Mouse (Mus musculus) kidney, adult 8-10 months (tissue): ENCODE measurements around the gene Gm8281.
"Not testable (repeated sequence)": the region's sequence is repeated elsewhere in the genome, so short reads cannot be mapped to it uniquely, and the experiment has no call there.

ENCODE experiments used
- DNase-seq, 2 experiments: peaks; one replicate each; pipeline ENCODE4 v3.0.0; 2022

Gene Gm8281

DNA sequence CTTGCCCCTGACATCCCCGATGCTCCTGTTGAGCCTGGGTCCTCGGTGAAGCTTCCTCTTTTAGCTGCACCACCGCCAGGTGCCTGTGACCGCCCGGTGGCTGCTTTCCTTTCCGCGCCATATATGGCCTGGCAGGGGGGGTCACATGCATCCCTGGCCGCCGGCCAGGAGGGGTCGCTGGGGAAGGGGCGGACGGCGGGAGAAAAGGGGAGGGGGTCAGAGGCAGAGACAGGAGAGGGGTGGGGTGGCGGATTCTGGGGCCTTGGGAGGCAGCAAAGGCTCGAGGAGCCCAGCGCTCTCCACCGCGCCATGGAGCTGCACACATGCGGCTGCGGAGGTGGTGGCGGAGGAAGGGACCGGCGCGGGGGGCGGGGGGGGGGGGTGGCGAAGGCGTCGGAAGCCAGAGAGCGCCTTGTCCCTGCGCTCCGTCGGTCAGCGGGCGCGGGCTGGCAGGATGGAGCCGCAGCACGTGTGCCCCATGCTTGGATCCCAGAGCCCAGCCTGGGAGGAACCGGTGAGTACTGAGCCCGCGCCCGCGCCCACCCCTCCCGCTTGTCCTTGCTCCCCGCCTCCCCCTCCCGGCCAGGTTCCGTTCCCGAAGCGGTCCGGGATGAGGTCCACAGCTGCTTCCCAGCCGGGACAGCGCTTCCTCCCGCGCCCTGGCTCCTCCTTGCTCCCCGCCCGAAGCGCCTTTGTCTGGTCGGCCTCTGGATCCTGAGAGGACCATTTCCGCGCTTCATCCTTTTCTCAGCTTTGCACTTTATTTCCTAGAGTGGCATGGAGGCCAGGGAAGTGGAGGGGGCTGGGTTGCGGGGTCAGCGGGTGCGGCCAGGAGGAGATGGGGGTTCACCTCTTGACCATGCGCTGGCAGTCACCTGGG is at the start of gene Gm8281:
Gene Gm8281 (plus strand): TSS at position 430 of the 880 bp plus-strand sequence.
- DNase-seq = not testable (repeated sequence)

DNA sequence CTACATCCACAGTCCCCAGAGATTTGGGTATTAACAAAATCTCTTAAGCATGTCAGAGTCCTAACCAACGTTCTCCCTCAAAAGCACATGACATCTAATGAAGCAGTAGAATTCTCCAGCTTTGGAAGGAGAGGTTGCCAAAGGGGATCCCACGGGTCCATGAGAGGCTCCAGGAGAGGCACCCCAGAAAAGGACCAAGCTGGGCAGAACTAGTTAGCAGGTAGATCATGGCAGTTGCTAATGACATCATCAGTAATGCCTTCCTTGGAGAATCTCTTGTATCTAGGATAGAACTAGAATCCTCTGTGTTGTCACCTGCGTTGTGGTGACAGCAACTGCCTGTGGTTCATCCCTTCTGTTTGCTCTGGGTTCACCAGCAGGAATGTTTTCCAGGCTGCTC is 20.5 kb upstream of the Gm8281 start, which contains the start of gene 4930555G01Rik:
Gene 4930555G01Rik (plus strand): TSS at position 301 of the 400 bp plus-strand sequence.
- not testable (repeated sequence) for DNase-seq

- not testable (repeated sequence) for DNase-seq
Observed at GRCm38 (mm10) chr14:5131219-5131618, 60.4 kb downstream of the Gm8281 start, which contains the start of gene Gm8279. Gene Gm8279, plus strand, starts transcription at chr14:5131519.
